Mouse (Mus musculus) stomach, postnatal 0 days (tissue): ENCODE data around the gene Cacng6.

Source experiments
- CTCF ChIP-seq: IDR thresholded peaks from 2 replicates; pipeline ENCODE4 v1.5.1; 2016; ENCODE audit warnings: antibody characterized with exemption, low read depth, mild to moderate bottlenecking, moderate library complexity
- EP300 ChIP-seq: optimal IDR thresholded peaks from 2 replicates; pipeline ENCODE3; 2016; ENCODE audit warnings: antibody characterized with exemption

DNA sequence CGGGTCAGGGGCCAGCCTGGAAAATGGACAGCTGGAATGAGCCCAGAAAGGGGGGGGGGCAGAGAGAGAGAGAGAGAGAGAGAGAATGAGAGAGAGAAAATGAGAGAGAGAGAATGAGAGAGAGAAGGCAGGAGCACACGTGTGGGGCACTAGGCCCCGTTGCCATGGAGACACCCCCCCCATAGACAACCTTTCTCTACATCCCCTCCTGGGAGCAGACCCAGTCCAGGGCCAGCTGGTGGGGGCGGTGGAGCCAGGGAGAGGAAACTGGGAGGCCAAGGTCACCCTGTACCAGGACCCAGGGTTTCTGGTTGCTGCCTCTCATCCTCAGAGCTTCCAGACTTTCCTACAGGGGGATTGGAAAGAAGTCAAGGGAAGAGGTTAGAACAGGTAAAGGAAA is 32.2 kb upstream of the Cacng6 start:
- TF ChIP-seq CTCF (no peak), EP300 (no peak)
